Mouse (Mus musculus) brain, embryonic 14.5 days (tissue): ENCODE data around the gene Pmm1. TPM values are rescaled to one million over a fixed set of nuclear protein-coding genes. Genes with fewer than 3 reads are reported as not detected.

Source experiments
- DNase-seq: peaks from one replicate; pipeline ENCODE4 v3.0.0-alpha.2; 2011; ENCODE audit warnings: low read depth
- CTCF ChIP-seq: fragments of 200-500 bp; IDR thresholded peaks from 2 replicates; pipeline ENCODE4 v1.5.1; 2012; ENCODE audit warnings: inconsistent platforms, mild to moderate bottlenecking, moderate library complexity, borderline replicate concordance; ENCODE audit not compliant: insufficient read depth, insufficient read length; ENCODE audit errors: extremely low read depth
- POLR2A ChIP-seq: fragments of 200-500 bp; IDR thresholded peaks from 2 replicates; pipeline ENCODE4 v1.6.1; 2012; ENCODE audit warnings: mild to moderate bottlenecking, inconsistent platforms, borderline replicate concordance; ENCODE audit not compliant: poor library complexity, insufficient read depth, insufficient read length, severe bottlenecking; ENCODE audit errors: extremely low read depth
- polyA plus RNA-seq: library from polyadenylated mRNA; depleted of rRNA; stranded (reverse); fragments of >200 nt; gene quantifications from 2 replicates; pipeline ENCODE4 v1.2.3, GENCODE M21; 2012

Pmm1 gene
- polyA plus RNA-seq, 1 experiment, result 75.6 TPM

- TF ChIP-seq CTCF (no peak), POLR2A (0 out of 2 replicates have a peak, but pooled peaks have one; percentile 0)
- DNase-seq, result peak; percentile 81
Measured at GRCm38 (mm10) chr15:81937098-81937972, 23.4 kb downstream of the Pmm1 start.

DNA sequence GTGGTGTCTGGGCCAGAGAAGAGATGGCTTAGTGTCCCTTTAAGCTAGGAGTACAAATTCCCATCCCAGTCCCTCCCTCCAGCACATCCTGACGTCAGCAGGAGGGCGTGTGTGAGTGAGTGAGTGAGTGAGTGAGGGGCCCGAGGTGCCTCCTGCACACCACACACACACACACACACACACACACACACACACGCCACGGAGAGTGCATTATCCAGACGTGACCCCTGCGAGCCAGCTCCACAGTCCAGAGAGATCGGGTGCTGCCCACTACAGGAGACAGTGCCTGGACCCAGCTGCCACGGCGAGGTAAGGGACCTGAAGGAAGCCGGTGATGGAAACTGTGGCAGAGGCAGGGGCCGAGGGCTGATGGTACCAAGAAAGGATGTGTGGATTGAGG, 24.1 kb downstream of the Pmm1 start, which contains the start of gene Csdc2:
TSS of gene Csdc2 (plus strand) at position 81 of the 400 bp plus-strand sequence.
- TF ChIP-seq POLR2A, result peak; percentile 11; the same call in 1 of the 2 replicates
- TF ChIP-seq CTCF, result no peak
- peak; percentile 90 for DNase-seq

- DNase-seq, result no peak
Measured at GRCm38 (mm10) chr15:81935869-81936637, 24.7 kb downstream of the Pmm1 start.

GRCm38 (mm10) chr15:81933986-81934385, 26.7 kb downstream of the Pmm1 start:
- TF ChIP-seq CTCF, result no peak
- no peak for DNase-seq

More at GRCm38 (mm10) chr15:81935869-81936637, 24.7 kb downstream of the Pmm1 start:
- TF ChIP-seq POLR2A, result no peak
- TF ChIP-seq CTCF, result no peak

DNA sequence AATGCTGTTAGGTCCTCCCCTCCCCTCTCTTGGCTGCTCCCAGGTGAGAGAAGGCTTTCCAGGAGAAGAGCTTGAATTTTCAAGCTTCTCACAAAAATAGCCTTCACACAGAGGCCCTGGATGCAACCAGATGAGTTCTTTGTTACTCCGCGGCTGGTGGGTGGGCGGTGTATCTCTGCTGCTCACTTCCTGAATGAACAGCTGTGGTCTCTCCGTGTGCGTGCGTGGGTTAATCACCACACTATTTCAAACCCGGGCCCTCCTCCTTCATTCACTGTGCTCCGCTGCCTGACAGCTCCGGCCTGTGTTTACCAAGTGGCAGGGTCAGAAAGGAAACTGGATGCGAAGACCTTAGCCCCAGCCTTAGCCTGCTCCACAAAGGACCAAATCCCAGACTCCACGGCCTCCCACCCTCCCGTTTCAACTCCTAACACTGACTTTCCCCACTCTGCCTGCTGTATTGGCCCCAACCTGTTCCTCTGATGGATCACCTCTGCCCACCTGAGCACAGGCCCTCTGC, 27.7 kb downstream of the Pmm1 start:
- TF ChIP-seq CTCF, result no peak
- TF ChIP-seq POLR2A, result no peak
- DNase-seq, result peak; percentile 32

GRCm38 (mm10) chr15:81928277-81928676, 32.5 kb downstream of the Pmm1 start:
- peak; percentile 80 for DNase-seq

DNA sequence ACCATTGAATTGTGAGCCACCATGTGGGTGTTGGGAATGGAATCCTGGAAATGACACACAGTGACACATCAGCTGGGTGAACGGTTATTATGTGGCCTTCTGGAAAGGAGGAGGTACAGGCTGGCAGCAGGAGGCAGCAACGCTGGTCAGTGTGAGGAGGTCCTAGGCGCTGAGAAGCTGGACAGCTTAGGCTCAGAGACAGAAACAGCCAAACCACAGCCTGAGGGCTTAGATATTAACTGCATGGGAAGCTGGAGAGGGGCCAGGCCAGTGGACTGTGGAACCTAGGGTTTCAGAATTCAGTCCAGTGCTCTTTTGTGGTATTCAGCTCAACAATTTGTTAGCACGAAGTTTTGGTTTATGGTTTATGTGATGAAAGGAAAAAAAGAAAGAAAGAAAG, 33.0 kb downstream of the Pmm1 start:
- TF ChIP-seq POLR2A, result no peak
- TF ChIP-seq CTCF, result no peak
- DNase-seq, result peak; percentile 66

More at GRCm38 (mm10) chr15:81928277-81928676, 32.5 kb downstream of the Pmm1 start:
- no peak for TF ChIP-seq CTCF
- no peak for TF ChIP-seq POLR2A

DNA sequence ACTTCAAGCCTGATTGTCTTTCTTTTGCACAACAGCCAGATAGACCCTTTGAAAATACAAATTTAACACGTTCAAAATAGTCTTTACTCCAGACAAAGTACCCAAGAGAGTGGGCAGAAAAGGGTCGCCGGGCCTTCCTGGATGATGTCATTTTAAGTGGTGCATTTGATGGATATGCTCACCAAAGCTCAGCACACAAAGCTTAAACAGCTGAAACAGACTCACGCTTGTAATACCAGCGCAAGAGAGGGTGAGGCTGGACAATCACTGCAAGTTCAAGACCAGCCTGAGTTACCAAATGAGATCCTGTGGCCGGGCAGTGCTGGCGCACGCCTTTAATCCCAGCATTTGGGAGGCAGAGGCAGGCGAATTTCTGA, 34.3 kb downstream of the Pmm1 start:
- DNase-seq, result no peak
- TF ChIP-seq CTCF (no peak), POLR2A (no peak)

DNA sequence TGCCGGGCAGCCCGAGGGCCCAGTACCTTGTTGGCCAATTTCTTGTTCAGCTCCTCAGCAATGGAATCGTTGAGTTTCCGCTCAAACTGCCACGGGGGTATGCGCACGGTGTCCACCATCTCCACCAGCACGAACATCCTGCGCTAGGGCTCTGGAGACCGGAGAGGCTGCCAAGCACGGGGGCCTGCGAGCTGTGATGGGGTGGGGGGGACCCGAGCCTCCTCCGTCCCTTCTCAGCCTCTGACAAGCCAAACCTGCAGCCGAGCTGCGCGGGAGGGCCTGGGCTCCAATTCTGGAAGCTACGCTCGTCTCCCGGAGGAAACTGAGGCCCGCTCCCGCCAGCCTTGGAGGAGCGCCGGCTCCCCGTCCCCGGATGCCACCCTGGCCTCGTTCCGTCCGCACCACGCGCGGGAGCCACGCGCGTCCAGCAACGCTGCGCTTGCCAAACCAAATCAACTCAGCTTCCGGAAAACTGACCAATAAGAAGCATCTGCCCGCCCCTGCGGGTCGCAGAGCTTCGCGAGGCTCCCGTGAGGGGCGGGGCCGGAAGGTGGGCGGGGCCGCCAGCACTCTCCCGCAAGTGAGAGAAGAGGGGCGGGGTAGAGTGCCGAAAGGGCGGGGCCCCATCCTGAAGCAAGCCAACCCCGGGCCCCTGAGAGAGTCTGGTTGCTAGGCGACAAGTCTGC, 34.8 kb downstream of the Pmm1 start, which contains the start of gene Polr3h:
TSS of gene Polr3h (minus strand) at position 481 of the 686 bp plus-strand sequence.
- DNase-seq, result peak; percentile 99
- TF ChIP-seq CTCF (no peak), POLR2A (0 out of 2 replicates have a peak, but pooled peaks have one; percentile 30)

DNA sequence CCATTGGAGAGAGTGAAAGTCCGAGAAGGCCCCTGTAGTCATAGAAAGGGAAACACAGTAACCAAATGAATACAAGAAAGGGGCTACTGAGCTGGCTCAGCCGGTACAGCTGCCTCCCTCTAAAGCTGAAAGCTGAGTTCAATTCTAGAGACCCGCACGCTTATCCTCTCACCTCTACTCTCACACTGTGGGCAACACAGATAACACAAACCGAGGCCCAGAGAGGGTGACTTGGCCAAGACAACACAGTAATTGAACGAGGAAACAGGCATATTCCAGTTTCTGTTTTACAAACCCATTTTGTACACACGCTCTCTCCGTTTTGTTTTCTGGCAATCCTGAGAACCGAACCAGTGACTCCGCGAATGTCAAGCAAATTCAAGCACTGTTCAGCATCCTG, 35.8 kb downstream of the Pmm1 start:
- no peak for DNase-seq
- TF ChIP-seq POLR2A, result no peak
- TF ChIP-seq CTCF, result no peak

DNA sequence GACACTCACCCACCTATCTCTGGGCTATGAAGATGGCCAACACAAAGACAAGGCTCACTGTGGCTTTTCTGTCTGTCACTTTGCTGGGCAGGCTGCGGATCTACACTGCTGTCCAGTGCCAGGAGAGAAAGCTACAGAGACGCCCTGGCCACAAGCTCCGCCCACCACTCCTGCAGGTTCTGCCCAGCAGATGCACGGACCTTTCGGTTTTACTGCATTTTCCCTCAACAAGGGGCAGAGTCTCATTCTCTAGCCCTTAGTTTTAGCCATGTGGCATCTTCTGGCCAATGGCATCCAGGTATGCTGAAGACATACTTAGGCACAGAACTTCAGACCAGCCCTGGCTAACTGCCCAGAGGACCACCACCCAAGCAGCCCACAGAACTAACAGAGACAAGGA, 39.5 kb downstream of the Pmm1 start:
- no peak for DNase-seq
- TF ChIP-seq CTCF (no peak), POLR2A (no peak)

- TF ChIP-seq POLR2A (no peak), CTCF (no peak)
Measured at GRCm38 (mm10) chr15:81920546-81921217, 40.0 kb downstream of the Pmm1 start.

More at GRCm38 (mm10) chr15:81920546-81921217, 40.0 kb downstream of the Pmm1 start:
- peak; percentile 25 for DNase-seq
